Mouse (Mus musculus): ENCODE results near the gene Dynlt1c.
"Not testable (repeated sequence)": the region's sequence is repeated elsewhere in the genome, so short reads cannot be mapped to it uniquely, and the experiment has no call there.

DNA sequence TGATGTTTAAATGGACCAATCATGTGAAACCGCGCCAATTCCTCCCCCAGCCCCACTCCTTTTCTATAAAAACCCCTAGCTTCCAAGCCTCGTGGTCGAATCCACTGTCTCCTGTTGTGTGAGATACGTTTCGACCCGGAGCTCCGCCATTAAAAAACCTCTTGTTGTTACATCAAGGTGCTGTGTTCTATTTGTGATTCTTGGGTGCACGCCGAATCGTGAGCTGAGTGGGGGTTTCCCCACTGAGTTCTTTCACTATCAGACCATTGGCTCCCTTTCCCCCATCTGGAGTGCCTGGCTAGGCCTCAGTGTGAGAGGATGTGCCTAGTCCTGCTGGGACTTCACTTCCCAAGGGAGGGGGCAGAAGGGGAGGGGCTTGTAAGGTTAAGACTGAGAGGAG is 30.2 kb upstream of the Dynlt1c start:
- TF ChIP-seq ZC3H11A (IDR thresholded peaks at IDR 0.05; ENCODE audit: borderline replicate concordance, low read depth, low read length); CHD2 (IDR thresholded peaks at IDR 0.05; ENCODE audit: low read depth, low read length); MAFK (IDR thresholded peaks at IDR 0.05; ENCODE audit: insufficient read depth, low read depth, low read length); HCFC1 (IDR thresholded peaks at IDR 0.05; ENCODE audit: borderline replicate concordance, insufficient read depth, low read length): not testable (repeated sequence)
